Mouse (Mus musculus): ENCODE results near the gene Cox5a.

Cox5a gene

DNA sequence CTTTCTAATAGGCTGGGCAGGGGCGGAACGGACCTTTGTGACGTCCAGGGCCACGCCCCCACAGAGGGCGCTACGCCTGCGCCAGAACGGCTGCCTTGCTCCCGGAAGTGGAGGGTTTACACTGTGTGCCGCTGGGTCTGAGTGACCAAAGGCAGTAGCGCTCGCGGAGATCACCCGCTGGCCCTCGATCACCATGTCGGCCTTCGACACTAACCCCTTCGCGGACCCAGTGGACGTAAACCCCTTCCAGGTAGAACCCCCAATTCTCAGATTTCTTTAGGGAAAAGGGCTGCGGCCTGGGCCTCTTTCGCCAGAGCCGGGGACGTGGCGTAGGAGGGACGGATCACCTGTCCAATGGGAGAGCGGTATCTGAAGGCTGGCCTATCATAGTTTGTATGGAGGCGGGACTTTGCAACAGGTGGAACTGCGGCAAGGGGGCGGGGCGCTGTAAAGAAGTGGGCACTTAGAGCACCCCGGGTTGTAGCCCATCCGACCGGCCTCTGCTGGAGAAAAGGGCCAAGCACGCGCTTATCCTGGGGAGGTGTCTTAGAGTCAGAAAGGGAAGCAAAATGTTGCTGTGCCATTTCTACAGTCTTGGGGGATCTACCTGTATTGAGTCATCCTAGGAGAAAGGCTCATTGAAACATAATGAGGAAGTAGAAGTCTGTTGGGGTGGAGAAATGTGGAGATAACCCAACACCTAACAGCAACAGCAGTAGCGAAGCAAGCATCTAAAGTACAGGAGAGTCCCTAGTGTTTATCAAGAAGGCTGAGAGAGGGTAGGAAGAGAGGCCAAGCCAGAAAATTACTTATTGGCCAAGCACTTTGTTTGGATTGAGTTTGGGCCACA, 40.0 kb downstream of the Cox5a start, which contains the start of gene Scamp2:
Gene Scamp2 (plus strand): TSS at position 83 of the 850 bp plus-strand sequence.
- in situ Hi-C loops (cut with MboI, MseI): no loop called here

DNA sequence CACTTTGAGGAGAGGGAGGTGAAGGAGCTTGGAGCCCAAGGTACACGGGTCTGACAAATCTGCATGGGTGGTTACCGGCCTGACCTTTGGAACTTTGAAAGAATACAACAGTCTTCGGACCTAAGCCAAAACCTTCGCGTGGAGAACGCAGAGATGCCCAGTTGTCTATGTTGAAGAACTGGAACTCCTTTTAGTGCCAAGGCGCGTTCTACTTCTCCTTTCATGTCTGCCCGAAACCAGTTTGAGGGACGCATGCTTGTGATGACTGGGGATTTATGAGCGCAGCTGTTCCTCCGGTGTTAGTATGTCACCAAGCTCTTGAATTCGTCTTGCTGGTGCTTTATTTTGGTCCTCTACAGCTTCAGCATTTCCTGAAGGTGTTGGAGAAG, 40.6 kb downstream of the Cox5a start:
- in situ Hi-C loops (cut with MboI, MseI): no loop called here

DNA sequence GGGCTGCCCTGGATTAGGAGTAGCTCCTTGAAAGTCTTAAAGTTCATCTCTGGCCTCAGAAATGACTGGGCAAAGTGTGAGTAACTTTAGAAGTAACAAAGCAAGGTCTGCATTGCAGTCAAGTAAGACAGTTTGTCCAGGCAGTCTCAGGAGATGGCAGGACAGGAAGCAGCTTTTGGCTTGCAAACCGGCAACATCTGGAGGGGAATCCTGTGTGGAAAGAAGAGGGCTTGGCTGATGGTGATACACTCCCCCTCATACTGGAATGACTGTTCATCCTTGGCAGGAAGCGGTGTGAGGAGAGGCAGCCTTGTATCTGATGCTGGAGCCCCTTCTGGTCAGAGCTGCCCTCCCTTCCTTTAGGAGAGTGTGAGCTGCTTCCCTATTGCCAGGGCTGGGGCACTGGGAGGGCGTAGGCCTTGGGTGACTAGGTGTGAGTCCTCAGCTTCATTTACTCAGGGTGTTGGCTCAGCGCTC, 41.9 kb downstream of the Cox5a start:
- in situ Hi-C loops (cut with MboI, MseI): no loop called here

DNA sequence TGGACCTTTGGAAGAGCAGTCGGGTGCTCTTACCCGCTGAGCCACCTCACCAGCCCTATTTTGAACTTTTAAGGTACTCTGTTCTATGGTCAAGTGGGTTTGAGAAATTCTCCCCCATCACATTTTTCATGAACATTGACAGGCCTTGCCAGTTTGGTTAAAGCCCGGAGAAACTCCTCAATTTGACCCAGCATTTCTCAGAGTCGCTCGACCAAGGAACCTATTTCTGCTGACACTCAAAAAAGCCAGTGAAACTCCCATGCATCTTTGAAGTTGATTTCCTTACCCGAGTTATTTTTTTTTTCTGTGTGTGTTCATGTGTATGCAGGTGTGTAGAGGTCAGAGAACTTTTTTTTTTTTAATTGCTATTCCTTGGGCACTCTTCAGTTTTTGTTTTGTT, 43.5 kb downstream of the Cox5a start:
- in situ Hi-C loops (cut with MboI, MseI): no loop called here

DNA sequence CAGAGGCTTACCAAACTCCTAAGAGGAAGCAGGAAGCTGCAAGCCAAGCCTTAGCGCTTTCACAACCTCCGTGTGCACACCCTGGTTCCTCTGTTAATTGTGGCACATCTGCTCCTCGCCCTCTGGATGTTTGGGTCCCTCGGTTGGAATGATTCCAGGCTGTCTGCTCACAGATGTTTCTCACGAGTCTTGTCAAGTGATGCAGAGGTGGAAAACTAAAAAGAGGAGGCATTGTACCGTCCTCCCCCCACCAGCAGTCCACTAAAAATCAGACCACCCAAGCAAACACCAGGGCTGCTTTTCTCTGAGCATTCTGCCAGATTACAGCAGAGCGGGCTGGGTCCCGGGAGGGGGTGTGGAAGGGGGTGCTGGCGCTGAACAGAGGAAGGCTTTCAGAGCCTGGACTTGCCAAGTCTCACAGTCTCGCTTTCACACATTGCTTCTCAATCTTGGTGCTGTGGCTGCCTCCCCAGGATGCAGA, 44.7 kb downstream of the Cox5a start:
- in situ Hi-C loops (cut with MboI, MseI): no loop called here

DNA sequence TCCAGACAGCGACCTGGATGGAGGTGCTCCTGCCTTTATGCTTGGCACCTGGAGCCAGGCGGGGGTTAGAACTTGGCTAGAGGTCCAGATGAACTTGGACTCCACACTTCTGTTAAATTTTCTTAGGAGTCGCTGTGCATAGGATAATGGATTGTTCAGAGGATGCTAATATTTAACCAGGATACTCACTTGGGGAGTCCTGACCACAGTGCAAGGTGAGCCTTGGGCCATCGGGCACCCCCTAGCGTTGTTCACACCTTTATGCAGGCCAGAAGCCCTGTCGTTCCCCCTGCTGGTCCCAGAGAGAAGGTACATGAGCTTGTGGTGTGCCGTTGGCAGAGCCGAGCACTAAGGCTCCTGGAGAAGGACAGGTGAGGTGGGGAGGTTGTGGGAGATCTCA, 45.8 kb downstream of the Cox5a start:
- in situ Hi-C loops (cut with MboI, MseI): no loop called here

DNA sequence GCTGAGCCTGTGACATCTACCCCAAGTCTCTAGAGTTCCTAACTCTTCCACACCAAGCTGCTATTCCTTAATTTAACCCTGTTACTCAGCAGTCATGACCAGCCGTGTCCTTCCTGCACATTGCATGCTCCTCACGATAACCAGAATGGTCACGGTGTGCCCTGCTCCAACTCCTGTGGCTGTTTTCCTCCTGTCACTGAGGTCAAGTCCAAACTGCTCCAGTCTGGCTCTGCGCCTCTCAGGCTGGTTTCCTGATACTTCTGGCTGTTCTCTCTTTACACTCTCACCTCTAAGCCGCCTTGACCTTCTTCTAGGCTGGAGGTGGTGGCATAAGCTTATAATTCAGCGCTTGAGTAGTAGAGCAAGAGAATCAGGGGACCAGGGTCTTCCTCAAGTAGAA, 47.4 kb downstream of the Cox5a start:
- in situ Hi-C loops (cut with MboI, MseI): no loop called here

DNA sequence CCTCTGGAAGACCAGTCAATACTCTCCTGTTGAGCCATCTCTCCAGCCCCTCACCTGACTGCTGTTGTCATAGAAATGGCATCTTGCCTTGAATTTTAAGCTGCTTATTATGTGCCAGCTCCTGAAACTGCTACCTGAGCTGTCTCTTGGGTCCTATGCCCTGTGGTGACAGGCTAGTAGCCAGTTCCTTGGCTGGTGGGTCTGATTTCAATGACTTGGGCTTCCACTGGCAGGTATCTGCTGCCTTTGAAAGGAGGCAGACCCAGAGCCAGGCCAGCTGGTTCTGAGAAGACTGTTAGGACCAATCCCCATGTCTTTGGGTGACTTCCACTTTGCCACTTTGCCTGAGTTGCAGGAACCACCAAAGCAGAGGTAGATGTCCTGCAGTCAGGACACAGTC, 53.3 kb downstream of the Cox5a start:
- in situ Hi-C loops (cut with MboI, MseI): no loop called here

DNA sequence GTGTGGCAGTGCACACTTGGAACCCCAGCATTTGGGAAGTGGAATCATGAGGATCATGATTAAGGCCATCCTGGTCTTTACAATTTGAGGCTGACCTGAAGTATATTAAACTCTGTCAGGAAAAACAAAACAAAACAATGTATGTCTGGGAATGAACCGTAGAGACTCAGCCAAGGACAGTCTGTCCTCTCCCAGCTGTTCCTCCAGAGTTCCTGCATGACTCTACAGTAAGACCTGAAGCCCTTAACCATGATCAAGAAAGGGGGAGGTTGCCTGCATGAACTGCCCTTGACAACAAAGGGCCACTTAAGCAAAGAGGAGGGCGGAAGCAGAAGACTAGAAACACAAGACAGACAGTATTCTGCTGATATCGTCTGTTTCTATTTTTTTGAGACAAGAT, 54.5 kb downstream of the Cox5a start:
- in situ Hi-C loops (cut with MboI, MseI): no loop called here

DNA sequence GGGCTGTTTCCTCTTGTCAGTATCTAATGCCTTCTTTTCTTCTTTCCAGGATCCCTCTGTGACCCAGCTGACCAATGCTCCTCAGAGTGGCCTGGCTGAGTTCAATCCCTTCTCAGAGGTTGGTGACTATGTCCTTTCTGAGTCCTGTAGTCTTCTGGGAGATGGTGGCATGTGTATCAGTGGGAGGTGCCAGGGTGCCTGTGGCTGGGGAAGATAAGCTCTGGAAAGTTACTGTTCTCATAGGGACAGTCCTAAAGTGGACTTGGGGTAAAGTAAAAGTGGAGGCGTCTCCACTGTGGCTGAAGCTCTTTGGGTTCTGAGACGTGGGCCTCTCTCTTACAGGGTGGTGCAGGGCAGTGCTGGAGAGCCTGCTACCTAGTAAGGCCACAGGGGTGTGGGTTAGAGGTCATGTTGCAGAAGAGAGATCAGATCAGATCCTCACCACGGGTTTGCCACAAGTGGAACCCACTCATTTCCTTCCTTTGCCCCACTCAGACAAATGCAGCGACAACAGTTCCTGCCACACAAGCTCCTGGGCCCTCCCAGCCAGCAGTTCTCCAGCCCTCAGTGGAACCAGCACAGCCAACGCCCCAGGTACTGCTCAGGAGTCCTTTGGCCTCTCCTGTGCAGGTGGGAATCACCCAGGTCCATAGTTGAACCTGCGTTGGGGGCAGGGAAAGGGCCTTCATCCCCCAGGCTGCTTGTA, 56.2 kb downstream of the Cox5a start:
- in situ Hi-C loops (cut with MboI, MseI): no loop called here
